Mouse (Mus musculus): ENCODE results near the gene Spry1. TPM values are rescaled to one million over a fixed set of nuclear protein-coding genes. Genes with fewer than 3 reads are reported as not detected.
A peak's percentile ranks its signal among the peaks of the same experiment; 100 is the strongest.

The Spry1 gene
- polyA plus RNA-seq, 1 experiment from 2014 or later = 7.1 TPM

- no peak for ATAC-seq (ENCODE audit: low FRiP score)
- whole genome bisulfite sequencing = 76% methylated on average over 10 of the region's 10 CpGs
- Histone ChIP-seq H3K4me2 (replicated peaks) (no peak overlapping the region), H3K9ac (no peak overlapping the region), H3K4me3 (no peak overlapping the region), H3K27ac (no peak overlapping the region), H3K4me1 (peaks cover 4% of the 10 kb centered on the region; the same call in 1 of the 2 replicates), H3K27me3 (no peaks in the 10 kb centered on the region), H3K9me3 (replicated peaks) (0 out of 2 replicates have a peak, but pooled peaks cover 2% of the 10 kb centered on the region), H3K36me3 (no peaks in the 10 kb centered on the region)
Observed at GRCm38 (mm10) chr3:37614878-37615650, 24.7 kb upstream of the Spry1 start.

GRCm38 (mm10) chr3:37616586-37617547, 22.9 kb upstream of the Spry1 start:
- Histone ChIP-seq H3K27ac (no peak overlapping the region), H3K4me1 (peaks cover 4% of the 10 kb centered on the region; the same call in 1 of the 2 replicates), H3K4me2 (replicated peaks) (no peak overlapping the region), H3K36me3 (no peaks in the 10 kb centered on the region), H3K9ac (no peak overlapping the region), H3K4me3 (no peak overlapping the region), H3K27me3 (no peaks in the 10 kb centered on the region), H3K9me3 (replicated peaks) (0 out of 2 replicates have a peak, but pooled peaks cover 2% of the 10 kb centered on the region)
- WGBS = 67% methylated on average over 21 of the region's 21 CpGs
- no peak for ATAC-seq (ENCODE audit: low FRiP score)

GRCm38 (mm10) chr3:37632246-37632645, 7.5 kb upstream of the Spry1 start:
- no peak overlapping the region for H3K4me2 ChIP-seq (replicated peaks)
- H3K4me1 ChIP-seq = no peaks in the 10 kb centered on the region
- peaks cover 5% of the 10 kb centered on the region; the same call in 1 of the 2 replicates for H3K27me3 ChIP-seq
- no peak overlapping the region for H3K9ac ChIP-seq
- H3K27ac ChIP-seq = no peak overlapping the region
- ATAC-seq (ENCODE audit: low FRiP score) = no peak
- no peaks in the 10 kb centered on the region for H3K36me3 ChIP-seq
- no peaks in the 10 kb centered on the region for H3K9me3 ChIP-seq (replicated peaks)
- 91% methylated on average over 6 of the region's 6 CpGs for WGBS
- no peak overlapping the region for H3K4me3 ChIP-seq

GRCm38 (mm10) chr3:37632751-37633150, 7.0 kb upstream of the Spry1 start:
- no peak overlapping the region for H3K9ac ChIP-seq
- H3K9me3 ChIP-seq (replicated peaks) = no peaks in the 10 kb centered on the region
- ATAC-seq (ENCODE audit: low FRiP score) = no peak
- peaks cover 5% of the 10 kb centered on the region; the same call in 1 of the 2 replicates for H3K27me3 ChIP-seq
- WGBS = 92% methylated on average over 3 of the region's 3 CpGs
- no peak overlapping the region for H3K27ac ChIP-seq
- no peak overlapping the region for H3K4me3 ChIP-seq
- no peak overlapping the region for H3K4me2 ChIP-seq (replicated peaks)
- H3K36me3 ChIP-seq = no peaks in the 10 kb centered on the region
- H3K4me1 ChIP-seq = no peaks in the 10 kb centered on the region

GRCm38 (mm10) chr3:37634648-37635047, 5.1 kb upstream of the Spry1 start:
- WGBS = 35% methylated on average over 4 of the region's 4 CpGs
- no peak overlapping the region for H3K27ac ChIP-seq
- H3K9me3 ChIP-seq (replicated peaks) = no peaks in the 10 kb centered on the region
- H3K4me2 ChIP-seq (replicated peaks) = no peak overlapping the region
- H3K9ac ChIP-seq = no peak overlapping the region
- peaks cover 3% of the 10 kb centered on the region; the same call in 1 of the 2 replicates for H3K4me1 ChIP-seq
- ATAC-seq (ENCODE audit: low FRiP score) = no peak
- H3K27me3 ChIP-seq = peaks cover 5% of the 10 kb centered on the region; the same call in 1 of the 2 replicates
- H3K4me3 ChIP-seq = no peak overlapping the region
- no peaks in the 10 kb centered on the region for H3K36me3 ChIP-seq

- Histone ChIP-seq H3K27me3 (peaks cover 5% of the 10 kb centered on the region; the same call in 1 of the 2 replicates), H3K9ac (no peak overlapping the region), H3K27ac (no peak overlapping the region), H3K4me1 (peaks cover 15% of the 10 kb centered on the region), H3K4me3 (no peak overlapping the region), H3K36me3 (no peaks in the 10 kb centered on the region), H3K9me3 (replicated peaks) (no peaks in the 10 kb centered on the region), H3K4me2 (replicated peaks) (no peak overlapping the region)
- no peak for ATAC-seq (ENCODE audit: low FRiP score)
- 85% methylated on average over 4 of the region's 4 CpGs for WGBS
Observed at GRCm38 (mm10) chr3:37636921-37637320, 2.8 kb upstream of the Spry1 start.

- Histone ChIP-seq H3K4me2 (replicated peaks) (peak overlapping the region; percentile 90), H3K36me3 (peaks cover 13% of the 10 kb centered on the region), H3K9me3 (replicated peaks) (no peaks in the 10 kb centered on the region), H3K27me3 (peaks cover 17% of the 10 kb centered on the region), H3K4me3 (peak overlapping the region; percentile 83), H3K9ac (peak overlapping the region; percentile 74), H3K4me1 (peaks cover 25% of the 10 kb centered on the region), H3K27ac (peak overlapping the region; percentile 89)
- ATAC-seq (ENCODE audit: low FRiP score) = peak; percentile 71
- WGBS = 0% methylated on average over 75 of the region's 86 CpGs
Observed at GRCm38 (mm10) chr3:37640162-37640721, 495 bp downstream of the Spry1 start.

- peaks cover 17% of the 10 kb centered on the region for H3K27me3 ChIP-seq
Observed at GRCm38 (mm10) chr3:37640810-37641209, 1.1 kb downstream of the Spry1 start.

GRCm38 (mm10) chr3:37641796-37642680, 2.3 kb downstream of the Spry1 start:
- Histone ChIP-seq H3K9ac (peak overlapping the region; percentile 74), H3K4me2 (replicated peaks) (peak overlapping the region; percentile 90), H3K4me1 (peaks cover 25% of the 10 kb centered on the region), H3K27ac (no peak overlapping the region), H3K36me3 (peaks cover 13% of the 10 kb centered on the region), H3K27me3 (peaks cover 15% of the 10 kb centered on the region), H3K9me3 (replicated peaks) (no peaks in the 10 kb centered on the region), H3K4me3 (peak overlapping the region; percentile 83)
- 48% methylated on average over 20 of the region's 20 CpGs for WGBS
- ATAC-seq (ENCODE audit: low FRiP score) = no peak

More at GRCm38 (mm10) chr3:37640810-37641209, 1.1 kb downstream of the Spry1 start:
- no peaks in the 10 kb centered on the region for H3K9me3 ChIP-seq (replicated peaks)
- peak overlapping the region; percentile 89 for H3K27ac ChIP-seq
- peaks cover 25% of the 10 kb centered on the region for H3K4me1 ChIP-seq
- H3K36me3 ChIP-seq = peaks cover 13% of the 10 kb centered on the region
- under 1% methylated on average over 31 of the region's 47 CpGs for WGBS
- peak overlapping the region; percentile 90 for H3K4me2 ChIP-seq (replicated peaks)
- H3K9ac ChIP-seq = peak overlapping the region; percentile 74
- peak overlapping the region; percentile 83 for H3K4me3 ChIP-seq
- ATAC-seq (ENCODE audit: low FRiP score) = peak; percentile 79

- H3K27me3 ChIP-seq = peaks cover 14% of the 10 kb centered on the region
- peak overlapping the region; percentile 83 for H3K4me3 ChIP-seq
- H3K9ac ChIP-seq = peak overlapping the region; percentile 23; the same call in 1 of the 2 replicates
- peaks cover 13% of the 10 kb centered on the region for H3K36me3 ChIP-seq
- peaks cover 25% of the 10 kb centered on the region for H3K4me1 ChIP-seq
- ATAC-seq (ENCODE audit: low FRiP score) = no peak
- no peak overlapping the region for H3K27ac ChIP-seq
- H3K9me3 ChIP-seq (replicated peaks) = no peaks in the 10 kb centered on the region
- peak overlapping the region; percentile 90 for H3K4me2 ChIP-seq (replicated peaks)
- WGBS = 82% methylated on average over 21 of the region's 21 CpGs
Observed at GRCm38 (mm10) chr3:37642681-37643214, 3.0 kb downstream of the Spry1 start.

GRCm38 (mm10) chr3:37643411-37643810, 3.7 kb downstream of the Spry1 start:
- peaks cover 25% of the 10 kb centered on the region for H3K4me1 ChIP-seq
- peak overlapping the region; percentile 90 for H3K4me2 ChIP-seq (replicated peaks)
- no peak overlapping the region for H3K9ac ChIP-seq
- no peaks in the 10 kb centered on the region for H3K9me3 ChIP-seq (replicated peaks)
- H3K4me3 ChIP-seq = no peak overlapping the region
- H3K27me3 ChIP-seq = peaks cover 14% of the 10 kb centered on the region
- H3K36me3 ChIP-seq = peaks cover 13% of the 10 kb centered on the region
- no peak for ATAC-seq (ENCODE audit: low FRiP score)
- 89% methylated on average over 13 of the region's 13 CpGs for WGBS
- H3K27ac ChIP-seq = no peak overlapping the region

Measured in hindbrain, embryonic 12.5 days (tissue).